Mouse (Mus musculus) heart, embryonic 13.5 days (tissue): ENCODE data around the gene Wdr37. TPM values are rescaled to one million over a fixed set of nuclear protein-coding genes. Genes with fewer than 3 reads are reported as not detected.
A peak's percentile ranks its signal among the peaks of the same experiment; 100 is the strongest.
"Not testable (repeated sequence)": the region's sequence is repeated elsewhere in the genome, so short reads cannot be mapped to it uniquely, and the experiment has no call there.

Experiments
- ATAC-seq: fragments of 200-750 bp; cut with Nextera tagmentation; 2 replicates; pipeline ENCODE4 v1.8.0; 2017; ENCODE audit warnings: moderate TSS enrichment; ENCODE audit not compliant: insufficient number of reproducible peaks, low FRiP score, low TSS enrichment; ENCODE audit errors: extremely low read depth
- H3K27ac ChIP-seq: fragments of 300-500 bp; sonication (generic); replicated peaks from 2 replicates; pipeline ENCODE4 v1.5.1; 2015; ENCODE audit warnings: moderate library complexity, mild to moderate bottlenecking, inconsistent platforms
- H3K27me3 ChIP-seq: fragments of 300-500 bp; sonication (generic); replicated peaks from 2 replicates; pipeline ENCODE4 v1.6.1; 2015; ENCODE audit warnings: mild to moderate bottlenecking, inconsistent platforms
- H3K36me3 ChIP-seq: fragments of 300-500 bp; sonication (generic); 2 replicates; pipeline ENCODE4 v1.6.1; 2015; ENCODE audit warnings: mild to moderate bottlenecking, inconsistent platforms
- H3K4me1 ChIP-seq: fragments of 300-500 bp; sonication (generic); 2 replicates; pipeline ENCODE4 v1.6.1; 2015; ENCODE audit warnings: inconsistent platforms
- H3K4me2 ChIP-seq: fragments of 300-500 bp; sonication (generic); 2 replicates; pipeline ENCODE4 v1.6.1; 2015; ENCODE audit warnings: inconsistent platforms, mild to moderate bottlenecking, moderate library complexity
- H3K4me3 ChIP-seq: fragments of 300-500 bp; sonication (generic); 2 replicates; pipeline ENCODE4 v1.5.1; 2015; ENCODE audit warnings: moderate library complexity, mild to moderate bottlenecking, inconsistent platforms
- H3K9ac ChIP-seq: fragments of 300-500 bp; sonication (generic); 2 replicates; pipeline ENCODE4 v1.6.1; 2015; ENCODE audit warnings: inconsistent platforms, mild to moderate bottlenecking, moderate library complexity
- H3K9me3 ChIP-seq: fragments of 300-500 bp; sonication (generic); 2 replicates; pipeline ENCODE4 v1.6.1; 2016; ENCODE audit warnings: inconsistent platforms
- WGBS: fragments of 180-500 bp; shearing (Covaris S2); methylation state at CpG from one replicate; pipeline ENCODE4 v1.1.7; 2015; ENCODE audit warnings: mixed read lengths; 5-methylcytosine and 5-hydroxymethylcytosine counted together
- polyA plus RNA-seq: library from polyadenylated mRNA; unstranded; fragments of >200 nt; fragmentation: Nextera tagmentation; extraction: Ambion mirVana; gene quantifications from 2 replicates; pipeline ENCODE4 v1.2.1, GENCODE M21; 2015

The Wdr37 gene
- 15.4 and 15.6 TPM in 2 replicates for polyA plus RNA-seq

- peak within 1 kb of the TSS; percentile 99 for H3K27ac ChIP-seq
- H3K4me1 ChIP-seq = peaks cover 17% of the 10 kb centered on the region
- H3K4me2 ChIP-seq = peak within 1 kb of the TSS; percentile 84
- H3K27me3 ChIP-seq = no peaks in the 10 kb centered on the region
- no peak for ATAC-seq
- WGBS = under 1% methylated on average over 18 of the region's 18 CpGs
- H3K9me3 ChIP-seq = no peaks in the 10 kb centered on the region
- H3K36me3 ChIP-seq = peaks cover 10% of the 10 kb centered on the region; the same call in 1 of the 2 replicates
- H3K9ac ChIP-seq = peak within 1 kb of the TSS; percentile 93
- H3K4me3 ChIP-seq = peak within 1 kb of the TSS; percentile 95
Observed at GRCm38 (mm10) chr13:8871314-8871962, at the start of gene Wdr37. TSS of gene Wdr37 (minus strand) at chr13:8871909.

GRCm38 (mm10) chr13:8913890-8914289, 42.2 kb upstream of the Wdr37 start:
- H3K36me3 ChIP-seq, H3K27ac ChIP-seq, H3K4me2 ChIP-seq, H3K9ac ChIP-seq, H3K4me3 ChIP-seq, ATAC-seq, H3K27me3 ChIP-seq, H3K9me3 ChIP-seq, H3K4me1 ChIP-seq: not testable (repeated sequence)
- WGBS = 87% methylated on average over 8 of the region's 8 CpGs

GRCm38 (mm10) chr13:8905986-8906385, 34.3 kb upstream of the Wdr37 start:
- not testable (repeated sequence) for H3K4me2 ChIP-seq, H3K9ac ChIP-seq, H3K36me3 ChIP-seq, H3K4me3 ChIP-seq, H3K4me1 ChIP-seq, H3K27ac ChIP-seq, ATAC-seq, H3K27me3 ChIP-seq
- 81% methylated on average over 2 of the region's 2 CpGs for WGBS
- H3K9me3 ChIP-seq = peaks cover 33% of the 10 kb centered on the region

GRCm38 (mm10) chr13:8888603-8889002, 16.9 kb upstream of the Wdr37 start:
- Histone ChIP-seq H3K4me3 (no peak overlapping the region), H3K36me3 (peaks cover 31% of the 10 kb centered on the region), H3K27ac (no peak overlapping the region), H3K27me3 (no peaks in the 10 kb centered on the region), H3K9me3 (no peaks in the 10 kb centered on the region), H3K4me2 (no peak overlapping the region), H3K4me1 (peaks cover 16% of the 10 kb centered on the region), H3K9ac (no peak overlapping the region)
- no peak for ATAC-seq
- 86% methylated on average over 1 of the region's 1 CpGs for WGBS

- 5% methylated on average over 9 of the region's 9 CpGs for WGBS
- ATAC-seq = no peak
Observed at GRCm38 (mm10) chr13:8886185-8886560, 14.5 kb upstream of the Wdr37 start.

GRCm38 (mm10) chr13:8885445-8886184, 13.9 kb upstream of the Wdr37 start, which contains the start of gene Idi1:
TSS of gene Idi1 (plus strand) at chr13:8885501.
- H3K36me3 ChIP-seq = peaks cover 23% of the 10 kb centered on the region
- no peaks in the 10 kb centered on the region for H3K27me3 ChIP-seq
- peak within 1 kb of the TSS; percentile 82 for H3K4me2 ChIP-seq
- no peaks in the 10 kb centered on the region for H3K9me3 ChIP-seq
- ATAC-seq = peak; percentile 99
- peak within 1 kb of the TSS; percentile 85 for H3K9ac ChIP-seq
- peak within 1 kb of the TSS; percentile 87 for H3K4me3 ChIP-seq
- peaks cover 16% of the 10 kb centered on the region for H3K4me1 ChIP-seq
- peak within 1 kb of the TSS; percentile 93 for H3K27ac ChIP-seq
- under 1% methylated on average over 46 of the region's 46 CpGs for WGBS

More at GRCm38 (mm10) chr13:8886185-8886560, 14.5 kb upstream of the Wdr37 start:
- peak overlapping the region; percentile 87 for H3K4me3 ChIP-seq
- peak overlapping the region; percentile 83 for H3K9ac ChIP-seq
- H3K4me2 ChIP-seq = peak overlapping the region; percentile 82
- no peaks in the 10 kb centered on the region for H3K27me3 ChIP-seq
- H3K36me3 ChIP-seq = peaks cover 23% of the 10 kb centered on the region
- H3K4me1 ChIP-seq = peaks cover 16% of the 10 kb centered on the region
- peak overlapping the region; percentile 93 for H3K27ac ChIP-seq
- no peaks in the 10 kb centered on the region for H3K9me3 ChIP-seq

GRCm38 (mm10) chr13:8883870-8884269, 12.2 kb upstream of the Wdr37 start:
- not testable (repeated sequence) for H3K9me3 ChIP-seq, H3K27me3 ChIP-seq, H3K4me2 ChIP-seq, H3K9ac ChIP-seq, H3K4me3 ChIP-seq, H3K27ac ChIP-seq, ATAC-seq
- Histone ChIP-seq H3K4me1 (peaks cover 16% of the 10 kb centered on the region), H3K36me3 (peaks cover 11% of the 10 kb centered on the region)
- WGBS = 76% methylated on average over 5 of the region's 5 CpGs

GRCm38 (mm10) chr13:8881611-8882010, 9.9 kb upstream of the Wdr37 start:
- Histone ChIP-seq H3K27me3 (no peaks in the 10 kb centered on the region), H3K4me1 (peaks cover 9% of the 10 kb centered on the region), H3K9me3 (no peaks in the 10 kb centered on the region), H3K4me2 (no peak overlapping the region), H3K9ac (no peak overlapping the region), H3K27ac (no peak overlapping the region), H3K36me3 (no peaks in the 10 kb centered on the region), H3K4me3 (no peak overlapping the region)
- WGBS = 57% methylated on average over 3 of the region's 3 CpGs
- no peak for ATAC-seq

GRCm38 (mm10) chr13:8873776-8874175, 2.1 kb upstream of the Wdr37 start:
- 82% methylated on average over 1 of the region's 1 CpGs for WGBS
- H3K9me3 ChIP-seq = no peaks in the 10 kb centered on the region
- no peak for ATAC-seq

GRCm38 (mm10) chr13:8870510-8871313, 997 bp downstream of the Wdr37 start:
- peak overlapping the region; percentile 95 for H3K4me3 ChIP-seq
- peak overlapping the region; percentile 93 for H3K9ac ChIP-seq
- H3K4me2 ChIP-seq = peak overlapping the region; percentile 84
- H3K9me3 ChIP-seq = no peaks in the 10 kb centered on the region
- peaks cover 17% of the 10 kb centered on the region for H3K4me1 ChIP-seq
- H3K27ac ChIP-seq = peak overlapping the region; percentile 99
- ATAC-seq = peak; percentile 81
- under 1% methylated on average over 57 of the region's 57 CpGs for WGBS
- peaks cover 15% of the 10 kb centered on the region; the same call in 1 of the 2 replicates for H3K36me3 ChIP-seq
- H3K27me3 ChIP-seq = no peaks in the 10 kb centered on the region

More at GRCm38 (mm10) chr13:8873776-8874175, 2.1 kb upstream of the Wdr37 start:
- Histone ChIP-seq H3K27ac (no peak overlapping the region), H3K27me3 (no peaks in the 10 kb centered on the region), H3K4me1 (peaks cover 17% of the 10 kb centered on the region), H3K36me3 (no peaks in the 10 kb centered on the region), H3K4me2 (no peak overlapping the region), H3K4me3 (no peak overlapping the region), H3K9ac (no peak overlapping the region)

GRCm38 (mm10) chr13:8870160-8870509, 1.6 kb downstream of the Wdr37 start:
- Histone ChIP-seq H3K27me3 (no peaks in the 10 kb centered on the region), H3K9ac (peak overlapping the region; percentile 93), H3K4me2 (peak overlapping the region; percentile 84), H3K36me3 (peaks cover 15% of the 10 kb centered on the region; the same call in 1 of the 2 replicates), H3K4me3 (peak overlapping the region; percentile 95), H3K4me1 (peaks cover 17% of the 10 kb centered on the region), H3K9me3 (no peaks in the 10 kb centered on the region), H3K27ac (peak overlapping the region; percentile 99)
- ATAC-seq = no peak
- 5% methylated on average over 9 of the region's 9 CpGs for WGBS
